Mouse (Mus musculus): ENCODE measurements around the gene Slco1a6.
"Not testable (repeated sequence)": the region's sequence is repeated elsewhere in the genome, so short reads cannot be mapped to it uniquely, and the experiment has no call there.

Slco1a6 gene

DNA sequence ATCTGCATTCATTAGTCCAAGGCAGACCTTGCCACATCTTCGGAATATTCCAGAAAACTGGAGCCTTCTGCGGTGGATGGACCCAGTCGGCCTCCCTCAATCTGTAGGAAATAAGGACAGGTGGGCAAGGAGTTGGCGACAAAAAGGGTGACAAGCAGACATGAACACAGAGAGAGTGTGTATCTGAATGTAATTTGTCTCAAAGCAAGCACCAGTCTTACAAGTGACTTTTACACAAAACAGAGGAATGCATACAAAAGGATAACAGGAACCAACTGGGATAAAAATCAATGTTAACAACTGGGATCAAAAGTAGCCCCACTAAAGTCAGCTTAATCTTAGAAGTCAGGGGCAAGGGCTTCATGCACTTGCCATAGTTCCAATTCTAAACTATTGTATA lies at the start of gene Slco1a6:
Gene Slco1a6 (minus strand): TSS at position 101 of the 400 bp plus-strand sequence.
- no peak for DNase-seq (ENCODE audit: low read depth)

DNA sequence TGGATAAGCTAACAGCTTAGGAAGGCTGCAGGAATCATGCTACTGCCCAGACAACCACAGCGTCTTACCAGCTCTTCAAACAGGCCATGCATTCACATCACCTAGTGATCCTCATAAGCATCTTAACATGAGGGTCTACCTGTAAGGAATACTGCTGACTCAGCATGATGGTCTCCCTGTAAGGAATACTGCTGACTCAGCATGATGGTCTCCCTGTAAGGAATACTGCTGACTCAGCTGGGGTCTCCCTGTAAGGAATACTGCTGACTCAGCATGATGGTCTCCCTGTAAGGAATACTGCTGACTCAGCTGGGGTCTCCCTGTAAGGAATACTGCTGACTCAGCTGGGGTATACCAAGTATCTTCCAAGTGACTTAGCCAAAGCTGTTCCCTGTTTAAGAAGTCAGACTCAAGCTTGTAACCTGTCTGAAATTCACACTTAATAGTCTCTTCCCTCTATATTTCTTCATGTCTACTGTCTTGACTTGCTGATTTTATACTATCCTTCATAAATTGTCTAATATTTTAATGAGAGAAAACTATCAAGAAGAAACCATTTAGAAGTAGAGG lies 42.5 kb upstream of the Slco1a6 start:
- DNase-seq (ENCODE audit: low read depth): not testable (repeated sequence)

DNA sequence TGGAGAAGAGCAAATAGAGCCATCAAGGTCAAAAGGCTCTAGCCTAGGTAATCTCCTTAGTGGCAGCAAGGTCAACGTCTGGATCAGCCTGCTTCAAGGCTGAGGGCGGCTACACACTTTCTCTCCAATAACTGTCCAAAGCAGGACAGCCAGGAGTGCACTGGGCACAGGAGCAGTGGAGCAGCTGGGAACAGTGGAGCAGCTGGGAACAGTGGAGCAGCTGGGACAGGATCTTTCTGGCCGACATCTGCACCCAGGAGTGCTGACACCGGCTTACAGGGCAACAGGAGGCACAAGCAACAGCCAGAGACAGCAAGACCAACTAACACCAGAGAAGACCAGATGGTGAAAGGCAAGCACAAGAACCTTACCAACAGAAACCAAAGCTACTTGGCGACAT lies 36.7 kb upstream of the Slco1a6 start:
- no peak for DNase-seq (ENCODE audit: low read depth)

DNA sequence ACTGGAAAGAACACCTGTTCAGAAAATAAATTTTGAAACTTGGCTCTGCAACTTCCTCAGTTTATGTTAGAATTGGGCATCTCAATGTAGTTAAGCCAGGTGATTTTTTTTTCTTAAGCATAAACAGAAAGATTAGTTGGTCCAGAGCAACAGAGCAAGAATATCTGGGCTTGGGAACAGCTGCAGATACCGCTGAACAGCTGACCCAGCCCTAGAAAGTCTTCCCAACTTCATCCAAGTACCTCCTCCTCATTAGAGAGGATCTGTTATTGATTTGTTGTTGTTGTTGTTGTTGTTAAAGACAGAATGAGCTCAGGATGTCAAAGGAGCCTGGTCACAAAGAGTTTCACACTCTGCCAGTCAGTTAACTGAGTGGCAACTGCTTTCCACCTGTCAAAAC lies 31.1 kb upstream of the Slco1a6 start:
- no peak for DNase-seq (ENCODE audit: low read depth)

DNA sequence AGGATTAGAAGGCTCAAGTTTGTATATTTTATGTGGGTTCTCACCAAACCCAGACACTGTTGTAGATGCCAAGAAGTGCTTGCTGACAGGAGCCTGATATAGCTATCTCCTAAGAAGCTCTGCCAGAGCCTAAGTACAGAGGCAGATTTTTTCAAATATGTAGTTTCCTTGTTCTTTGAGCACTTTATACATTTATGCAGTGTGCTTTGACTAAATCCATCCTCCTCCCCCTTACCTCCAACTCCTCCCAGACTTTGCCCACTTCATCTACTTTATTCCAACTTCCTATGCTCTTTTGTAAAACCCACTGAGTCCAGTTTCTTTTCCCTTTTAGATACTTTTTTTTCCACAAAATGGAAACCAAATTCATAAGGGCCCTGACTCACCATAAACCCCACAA lies 11.8 kb upstream of the Slco1a6 start:
- DNase-seq (ENCODE audit: low read depth): peak; percentile 32

DNA sequence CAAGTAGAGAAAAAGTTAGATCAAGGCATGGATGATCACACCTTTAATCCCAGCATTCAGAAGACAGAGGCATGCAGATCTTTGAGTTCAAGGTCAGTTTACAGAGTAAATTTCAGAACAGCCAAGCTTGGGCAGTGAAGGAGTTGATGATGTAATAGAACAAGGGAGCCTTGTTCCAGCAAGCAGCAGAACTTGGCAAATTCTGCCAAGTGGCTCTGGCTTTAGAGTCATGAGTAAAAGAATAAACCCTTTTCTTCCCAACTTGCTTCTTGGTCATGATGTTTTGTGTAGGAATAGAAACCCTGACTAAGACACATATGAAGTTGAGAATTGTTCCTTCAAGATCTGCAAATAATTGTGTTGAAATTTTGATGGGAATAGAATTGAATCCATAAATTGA lies 3.5 kb upstream of the Slco1a6 start:
- DNase-seq (ENCODE audit: low read depth): peak; percentile 49

DNA sequence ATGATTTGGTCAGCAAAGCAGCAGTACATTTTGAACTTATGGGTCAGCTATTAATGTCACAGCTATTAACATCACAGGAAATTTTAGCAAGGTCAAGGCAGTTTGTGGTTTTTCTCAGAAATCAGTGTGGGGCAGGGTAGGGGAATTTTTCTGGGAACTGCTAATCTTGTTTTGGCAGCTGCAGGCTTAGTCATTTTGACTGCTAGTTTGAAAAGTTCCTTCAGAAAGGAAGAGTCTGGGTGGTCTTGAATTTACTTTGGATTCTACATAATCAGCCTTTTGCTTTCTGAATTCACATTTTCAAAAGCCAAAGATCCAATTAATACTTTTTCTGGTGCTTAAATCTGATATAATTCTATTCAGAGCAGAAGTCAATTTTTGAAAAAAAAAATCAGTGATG lies 1.4 kb upstream of the Slco1a6 start:
- no peak for DNase-seq (ENCODE audit: low read depth)

DNA sequence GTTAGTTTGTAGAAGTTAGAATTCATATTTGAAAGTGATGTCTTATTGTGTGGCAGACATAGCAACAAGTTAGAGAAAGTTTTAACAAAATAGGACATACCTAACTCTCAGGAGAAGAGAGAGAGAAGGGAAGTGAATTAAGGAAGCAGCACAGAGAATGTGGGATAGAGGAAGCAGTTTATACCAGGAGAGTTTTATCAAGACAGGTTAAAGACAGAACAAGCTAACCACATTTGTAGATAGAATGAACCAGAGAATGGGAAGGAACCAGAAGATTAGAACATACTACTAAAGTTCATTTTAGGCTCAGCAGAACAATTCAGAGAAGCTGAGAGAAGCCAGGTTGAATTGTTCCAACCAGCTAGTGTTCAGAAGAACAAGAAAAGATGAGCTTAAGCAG lies 7.8 kb downstream of the Slco1a6 start:
- no peak for DNase-seq (ENCODE audit: low read depth)

DNA sequence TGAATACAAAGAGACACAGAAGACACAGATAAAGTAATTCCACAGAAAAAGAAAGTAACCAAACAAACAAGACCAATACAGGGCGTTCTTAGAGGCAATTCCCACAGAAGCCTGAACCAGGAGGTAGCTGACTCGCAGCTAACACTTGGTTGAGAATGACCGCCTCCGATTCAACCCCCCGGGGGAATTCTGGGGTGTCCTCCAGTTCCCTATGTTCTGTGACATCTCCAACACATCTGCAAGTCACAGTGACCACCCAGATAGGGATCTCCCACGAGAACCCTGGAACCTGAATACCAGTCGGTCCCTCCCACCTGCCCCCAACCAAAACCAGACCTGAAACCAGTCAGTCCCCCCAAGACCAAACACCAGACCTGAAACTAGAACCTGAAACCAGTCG lies 14.1 kb downstream of the Slco1a6 start:
- no peak for DNase-seq (ENCODE audit: low read depth)

DNA sequence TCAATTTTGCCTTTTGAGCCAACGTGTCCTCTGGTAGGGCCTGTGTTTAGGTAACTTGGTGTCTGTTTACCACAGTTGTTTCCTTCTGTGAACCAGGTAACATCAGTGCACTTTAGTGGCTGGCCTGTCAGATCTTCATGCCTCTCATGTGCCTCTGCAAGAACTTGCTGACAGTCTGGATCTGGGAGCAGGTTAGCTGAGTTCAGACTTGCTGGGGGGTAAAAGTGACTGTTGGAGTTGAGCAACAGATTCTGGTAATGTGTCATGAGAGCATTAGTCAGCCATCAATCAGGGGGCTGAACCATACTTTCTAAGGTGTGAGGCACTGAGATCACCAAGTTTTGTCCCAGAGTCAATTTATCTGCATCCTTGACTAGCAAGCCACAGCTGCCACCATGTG lies 16.4 kb downstream of the Slco1a6 start:
- DNase-seq (ENCODE audit: low read depth): peak; percentile 52

DNA sequence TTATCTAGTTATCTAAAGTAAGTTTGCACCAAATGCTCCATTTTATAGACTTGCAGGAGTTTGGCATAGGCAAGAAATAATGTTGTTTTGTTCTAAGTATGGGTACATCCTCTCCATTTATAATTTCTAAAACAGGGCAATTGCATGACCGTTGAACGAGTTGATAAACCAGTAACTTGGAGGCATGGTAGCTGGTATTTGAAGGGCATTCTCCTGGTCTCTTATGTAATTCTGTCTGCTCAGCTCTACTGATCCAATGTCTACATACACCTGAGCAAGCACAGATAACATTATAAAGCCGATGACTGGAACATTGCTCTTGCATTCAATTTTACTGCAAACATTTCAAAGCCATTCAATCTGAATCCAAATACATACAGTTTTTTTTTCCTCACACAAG lies 20.9 kb downstream of the Slco1a6 start:
- DNase-seq (ENCODE audit: low read depth): no peak

DNA sequence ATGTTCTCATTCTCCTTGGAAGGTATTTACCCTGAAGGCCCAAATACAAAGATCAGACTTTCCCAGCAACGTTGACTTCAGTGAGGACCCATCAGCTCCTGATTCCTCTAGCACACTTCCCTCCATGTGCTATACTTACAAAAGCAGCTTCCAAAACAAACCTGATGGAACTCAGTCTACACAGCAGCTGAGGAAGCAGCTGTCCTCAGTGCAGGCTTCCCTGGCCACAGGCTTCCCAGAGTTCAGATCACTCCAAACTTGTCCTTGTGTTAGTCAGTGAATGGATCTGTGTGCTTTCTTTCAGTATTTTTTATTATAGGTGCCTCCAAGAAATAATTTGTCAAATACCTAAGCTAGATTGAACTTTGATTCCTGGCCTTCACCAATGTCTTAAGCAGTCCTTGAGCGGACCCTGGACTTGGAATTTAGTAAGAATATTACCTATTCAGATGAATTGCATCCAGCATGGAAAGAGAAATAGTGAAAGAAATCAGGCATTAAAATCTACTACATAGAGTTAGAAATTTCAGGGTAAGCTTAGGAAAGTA lies 22.4 kb downstream of the Slco1a6 start:
- DNase-seq (ENCODE audit: low read depth): no peak

DNA sequence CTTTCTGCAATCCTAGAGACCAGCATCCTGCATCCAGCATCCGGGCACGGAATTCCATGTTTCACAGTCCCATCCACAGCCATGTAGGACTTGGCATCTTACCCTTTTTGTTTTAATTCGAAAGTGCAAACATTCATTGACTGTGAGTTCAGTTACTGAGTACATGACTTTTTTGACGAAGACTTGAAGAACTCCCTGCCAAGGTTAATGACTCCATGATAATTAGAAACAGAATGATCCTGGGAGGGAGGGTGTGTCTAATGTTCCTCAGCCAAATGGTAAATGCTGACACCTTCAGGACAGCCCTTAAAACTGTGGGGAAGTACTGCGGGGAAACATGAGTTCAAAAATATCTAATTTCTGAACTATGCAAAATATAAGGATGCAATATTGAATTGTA lies 44.9 kb downstream of the Slco1a6 start:
- DNase-seq (ENCODE audit: low read depth): no peak

DNA sequence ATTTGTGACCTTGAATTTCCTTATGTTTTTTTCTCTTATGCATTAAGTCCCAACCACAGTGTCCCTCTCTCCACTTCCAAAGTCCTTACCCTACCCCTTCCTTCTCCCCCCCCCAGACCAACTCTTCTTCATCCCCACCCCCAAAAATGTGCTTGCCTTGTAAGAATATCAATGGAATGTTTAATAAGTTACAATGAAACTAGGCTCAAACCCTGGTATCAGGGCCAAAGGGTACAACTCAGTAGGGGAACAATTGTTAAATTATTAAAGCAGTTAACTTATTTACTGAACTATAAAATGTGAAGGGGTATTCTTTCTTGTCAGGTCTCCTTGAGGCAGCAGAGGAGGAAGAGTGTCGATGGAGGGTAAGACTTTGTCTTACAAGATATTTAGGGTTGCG lies 47.1 kb downstream of the Slco1a6 start:
- DNase-seq (ENCODE audit: low read depth): no peak

DNA sequence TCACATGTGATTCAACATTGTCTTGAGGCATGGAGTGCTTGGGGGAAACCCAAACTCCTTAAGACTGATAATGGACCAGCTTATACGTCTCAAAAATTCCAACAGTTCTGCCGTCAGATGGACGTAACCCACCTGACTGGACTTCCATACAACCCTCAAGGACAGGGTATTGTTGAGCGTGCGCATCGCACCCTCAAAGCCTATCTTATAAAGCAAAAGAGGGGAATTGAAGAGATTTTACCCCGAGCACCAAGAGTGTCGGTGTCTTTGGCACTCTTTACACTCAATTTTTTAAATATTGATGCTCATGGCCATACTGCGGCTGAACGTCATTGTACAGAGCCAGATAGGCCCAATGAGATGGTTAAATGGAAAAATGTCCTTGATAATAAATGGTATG lies 54.2 kb downstream of the Slco1a6 start:
- DNase-seq (ENCODE audit: low read depth): not testable (repeated sequence)

DNA sequence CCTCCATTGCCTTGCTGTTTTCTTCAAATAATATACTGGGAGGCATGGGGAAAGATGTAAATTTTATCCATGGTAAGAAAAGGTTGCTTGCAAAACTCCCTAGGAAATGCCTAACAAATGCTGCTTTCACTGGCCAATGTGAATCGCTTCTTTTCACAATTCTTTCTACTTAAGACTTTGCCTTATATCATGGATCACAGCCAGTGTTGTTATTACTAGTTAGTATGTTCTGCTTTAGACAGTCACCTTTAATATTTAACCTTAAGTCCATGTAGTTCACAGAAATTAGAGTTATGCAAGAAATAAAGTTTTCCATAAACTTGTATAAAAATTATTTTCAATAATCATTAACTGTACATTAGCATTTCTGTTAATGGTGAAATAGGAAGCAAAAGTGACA lies 60.0 kb downstream of the Slco1a6 start:
- no peak for DNase-seq (ENCODE audit: low read depth)

DNA sequence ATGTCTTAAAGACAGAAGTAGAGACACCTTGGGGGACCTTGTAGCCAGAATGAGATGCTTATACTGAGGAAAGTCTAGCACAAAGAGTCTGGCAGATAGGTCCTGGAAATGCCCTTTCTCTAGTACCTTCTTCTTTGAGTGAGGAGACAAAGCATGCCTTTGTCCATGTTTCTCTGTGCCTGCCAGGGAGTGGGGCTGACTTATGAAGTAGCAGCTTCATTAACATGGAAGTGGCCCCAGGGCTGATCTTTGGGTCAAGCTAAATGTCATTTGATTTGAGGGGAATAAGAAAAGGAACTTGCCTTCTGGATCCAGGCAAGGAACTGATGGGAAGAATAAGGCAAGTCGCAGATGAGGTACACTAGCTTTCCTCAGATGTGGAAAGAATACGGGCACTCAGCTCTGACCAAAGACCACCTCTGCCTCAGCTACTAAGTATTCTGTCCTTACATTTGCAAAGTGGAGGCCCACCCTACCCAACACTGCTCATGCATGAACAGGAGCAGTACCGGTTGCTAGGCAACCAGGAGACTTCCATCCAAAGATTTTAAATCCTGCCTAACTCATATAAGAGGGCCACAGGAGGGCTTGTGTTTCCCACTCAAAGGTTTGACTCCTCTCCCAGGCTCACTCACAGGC lies 96.5 kb downstream of the Slco1a6 start:
- DNase-seq (ENCODE audit: low read depth): no peak

DNA sequence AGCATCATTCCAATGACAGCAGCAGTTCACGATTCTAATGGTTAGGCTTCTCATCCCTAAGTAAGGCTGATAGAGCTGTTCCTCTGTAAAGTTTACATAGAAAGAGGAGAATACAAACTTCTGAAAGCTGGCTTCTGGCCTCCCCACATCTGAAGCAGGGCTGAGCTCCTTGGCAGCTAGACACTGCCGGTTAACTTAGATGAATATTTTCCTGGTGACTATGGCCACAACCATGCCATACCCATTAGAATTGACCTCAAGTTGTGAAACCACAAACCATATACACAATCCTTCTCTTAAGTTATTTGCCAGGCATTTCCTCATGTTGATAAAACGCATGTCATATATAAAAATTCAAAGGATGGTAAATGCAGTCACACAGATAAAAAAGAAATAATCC lies 117.2 kb downstream of the Slco1a6 start:
- peak; percentile 22 for DNase-seq (ENCODE audit: low read depth)

DNA sequence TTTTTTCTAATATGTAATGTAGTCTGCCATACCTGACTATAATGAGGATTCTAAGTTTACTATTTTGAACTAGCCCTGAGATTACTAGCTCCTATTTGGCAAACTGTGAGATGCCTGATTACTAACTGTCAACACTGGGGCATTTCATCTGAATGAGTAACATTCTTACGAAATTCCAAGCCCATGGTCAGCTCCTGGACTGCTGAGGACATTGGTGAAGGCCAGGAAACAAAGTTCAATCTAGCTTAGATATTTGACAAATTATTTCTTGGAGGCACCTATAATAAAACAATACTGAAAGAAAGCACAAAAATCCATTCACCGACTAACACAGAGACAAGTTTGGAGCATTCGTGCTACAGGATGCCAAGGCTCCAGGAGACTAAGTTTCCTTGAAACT lies 150.0 kb downstream of the Slco1a6 start:
- DNase-seq (ENCODE audit: low read depth): not testable (repeated sequence)

DNA sequence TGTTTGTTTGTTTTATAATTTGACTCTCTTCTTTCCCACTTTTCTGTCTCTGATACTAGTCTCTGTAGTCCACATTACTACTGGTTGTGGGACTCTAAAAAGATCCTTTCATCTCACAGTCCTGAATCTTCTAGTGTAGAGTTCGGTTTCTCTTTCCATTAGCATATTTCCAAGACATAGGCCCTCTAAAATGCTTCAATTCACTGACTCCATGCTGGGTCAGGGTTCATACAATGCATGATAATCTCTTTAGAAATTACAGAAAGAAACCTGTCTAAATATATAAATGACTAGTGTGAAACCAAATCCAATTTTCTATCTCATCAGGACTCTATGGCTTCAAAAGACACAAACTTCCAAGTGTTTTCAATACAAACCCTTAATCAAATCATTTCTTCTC lies 160.6 kb downstream of the Slco1a6 start:
- DNase-seq (ENCODE audit: low read depth): no peak

DNA sequence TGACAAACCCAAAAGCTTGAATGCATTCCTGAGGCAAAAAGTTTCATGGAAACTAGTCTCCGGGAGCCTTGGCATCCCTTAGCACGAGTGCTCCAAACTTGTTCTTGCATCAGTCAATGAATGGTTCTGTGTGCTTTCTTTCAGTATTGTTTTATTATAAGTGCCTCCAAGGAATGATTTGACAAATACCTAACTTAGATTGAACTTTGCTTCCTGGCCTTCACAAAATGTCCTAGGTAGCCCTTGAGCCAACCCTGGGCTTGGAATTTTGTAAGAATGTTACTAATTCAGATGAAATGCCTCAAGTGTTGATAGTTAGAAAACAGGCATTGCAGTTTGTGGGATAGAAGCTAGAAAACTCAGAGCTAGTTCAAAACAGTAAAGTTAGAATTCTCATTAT lies 162.6 kb downstream of the Slco1a6 start:
- DNase-seq (ENCODE audit: low read depth): peak; percentile 39

DNA sequence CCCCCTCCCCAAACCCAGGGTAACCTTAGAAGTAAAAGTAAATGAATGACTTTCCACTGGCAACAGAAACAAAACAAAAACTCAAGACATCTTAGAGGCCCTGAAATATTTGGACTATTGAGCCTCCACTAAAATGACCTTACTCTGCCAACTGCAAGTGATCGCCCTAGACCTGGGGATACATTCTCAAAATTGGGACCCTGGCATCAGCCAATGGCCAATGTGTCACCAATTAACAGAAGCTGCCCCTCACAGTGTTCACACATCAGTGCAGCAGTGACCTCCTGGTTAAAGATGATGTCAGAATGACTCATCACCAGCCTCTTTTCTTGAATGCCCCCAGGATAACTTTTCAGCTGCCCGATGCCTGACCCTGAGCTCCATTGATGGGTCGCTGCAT lies 166.4 kb downstream of the Slco1a6 start:
- DNase-seq (ENCODE audit: low read depth): no peak

DNA sequence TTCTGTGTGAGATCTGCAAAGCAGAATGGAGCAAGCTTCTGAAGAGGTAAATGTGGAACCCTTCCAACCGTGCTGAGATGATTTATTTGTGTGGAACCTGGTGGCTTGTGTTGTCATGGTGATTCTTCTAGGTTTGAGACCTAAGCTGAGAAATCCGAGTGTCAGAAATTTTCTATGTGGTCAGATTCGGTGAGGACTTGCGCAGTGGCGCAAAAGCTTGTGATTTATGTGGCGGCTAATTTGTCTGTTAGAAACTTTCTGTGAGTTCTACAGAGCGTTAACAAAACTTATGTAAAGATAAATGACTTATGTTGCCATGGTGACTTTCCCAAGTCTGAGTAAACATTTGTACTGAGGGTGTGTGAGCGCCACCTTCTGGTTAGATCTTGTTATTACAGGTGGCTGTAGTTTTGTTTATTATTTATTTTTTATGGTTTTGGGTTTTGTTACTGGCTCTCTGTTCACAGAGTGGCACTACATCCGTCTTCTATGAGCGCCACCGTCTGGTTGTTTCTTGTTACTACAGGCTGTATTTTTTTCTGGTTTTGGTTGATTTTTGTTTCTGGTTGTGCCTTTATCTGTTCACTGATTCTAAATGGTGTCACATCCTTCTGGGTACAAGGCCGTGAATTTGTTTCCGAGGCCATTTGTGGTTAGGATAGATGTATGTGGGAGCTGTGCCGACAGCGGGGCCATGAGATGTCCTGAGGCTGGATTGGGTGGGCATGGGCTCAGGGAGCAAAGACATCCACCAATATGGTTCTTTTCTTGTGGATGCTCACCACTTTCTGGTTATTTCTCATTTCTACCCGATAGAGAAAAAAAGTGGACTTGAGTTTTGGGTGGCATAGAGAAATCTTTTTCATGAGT lies 167.8 kb downstream of the Slco1a6 start:
- no peak for DNase-seq (ENCODE audit: low read depth)
